Comparison of ENCODE assay signal across 18 mouse cellular contexts in the genomic region with DNA sequence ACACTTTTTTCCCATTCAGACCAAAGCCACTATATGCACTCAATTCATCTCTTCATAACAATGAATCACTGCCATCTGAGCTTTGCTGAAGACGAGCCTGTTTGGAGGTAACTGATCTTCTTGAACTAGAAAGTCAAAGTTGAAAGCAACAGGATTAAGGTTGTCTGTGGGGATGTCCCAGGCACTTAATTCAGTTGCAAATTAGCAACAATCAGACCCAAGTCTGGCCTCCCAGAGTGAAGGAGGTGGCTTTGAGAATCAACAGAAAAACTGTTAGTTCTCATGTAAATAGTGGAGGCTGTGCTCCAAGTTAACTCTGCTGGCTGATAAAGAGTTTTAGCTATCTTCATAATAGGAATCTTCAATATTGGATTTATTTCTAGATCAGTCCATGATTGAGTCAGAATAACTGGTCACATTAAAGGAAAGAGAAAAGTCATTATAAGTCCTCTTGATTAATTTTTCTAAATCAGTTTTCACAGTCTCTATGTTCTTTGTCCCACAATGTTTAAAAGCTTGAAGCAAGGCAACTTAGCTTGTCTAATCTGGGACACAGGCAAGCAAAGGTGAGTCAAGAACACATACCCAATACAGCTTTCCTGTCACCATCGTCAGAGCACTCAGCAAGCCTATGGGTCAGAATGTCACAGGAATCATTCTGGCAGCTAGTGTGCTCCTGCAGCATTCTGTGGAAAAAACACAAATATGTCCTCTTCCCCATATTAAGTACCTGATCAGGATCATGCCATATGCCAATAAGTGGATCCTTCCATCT.
"Had no signal": no experiment of that assay in that cellular context is flagged by ENCODE, and none has a peak within 500 bp of the region (broad histone marks: within the 10 kb centered on the region; RNA-seq: fewer than 3 reads in every experiment).

No protein-coding gene starts in this region.

- DNase-seq: lung, embryonic 14.5 days; lung, postnatal 10 days; lung, postnatal 4 days; midbrain, embryonic 14.5 days; retina, postnatal 1 day; right cerebral cortex, adult 18-20 months; right cerebral cortex, postnatal 25 days; right cerebral cortex, postnatal 4 days; spleen, adult 18-20 months; thymus, adult 18-20 months; thymus, postnatal 14 days; thymus, postnatal 36 days had no signal

- H3K9me3 ChIP-seq: midbrain, embryonic 12.5 days; neural tube, embryonic 15.5 days had no signal

- H3K9ac ChIP-seq: lung, embryonic 14.5 days; midbrain, embryonic 12.5 days; neural tube, embryonic 13.5 days; neural tube, embryonic 15.5 days had no signal

- H3K4me3 ChIP-seq: midbrain, embryonic 10.5 days; midbrain, embryonic 12.5 days; myocyte; neural tube, embryonic 13.5 days; neural tube, embryonic 15.5 days had no signal

- H3K36me3 ChIP-seq: midbrain, embryonic 10.5 days; midbrain, embryonic 12.5 days; neural tube, embryonic 13.5 days; neural tube, embryonic 15.5 days had no signal

- H3K27ac ChIP-seq: midbrain, embryonic 10.5 days; midbrain, embryonic 12.5 days; neural tube, embryonic 13.5 days; neural tube, embryonic 15.5 days had no signal

- H3K27me3 ChIP-seq: midbrain, embryonic 12.5 days; neural tube, embryonic 13.5 days; neural tube, embryonic 15.5 days had no signal

- H3K4me1 ChIP-seq: midbrain, embryonic 10.5 days; midbrain, embryonic 12.5 days; neural tube, embryonic 13.5 days; neural tube, embryonic 15.5 days had no signal

- ATAC-seq: midbrain, embryonic 16.5 days had no signal
